Mouse (Mus musculus) E14TG2a.4 (cell line): ENCODE data around the gene Large2.

Source experiments
- H3K27me3 ChIP-seq: 2 replicates; pipeline ENCODE4 v1.6.1; 2014; ENCODE audit warnings: low read length, control low read depth; ENCODE audit not compliant: insufficient read depth
- H3K36me3 ChIP-seq: 2 replicates; pipeline ENCODE4 v1.6.1; 2014; ENCODE audit warnings: low read length, control low read depth; ENCODE audit not compliant: insufficient read depth
- H3K4me1 ChIP-seq: replicated peaks from 2 replicates; pipeline ENCODE4 v1.6.1; 2014; ENCODE audit warnings: low read depth, low read length, control low read depth
- H3K4me3 ChIP-seq: replicated peaks from 2 replicates; pipeline ENCODE4 v1.5.1; 2014; ENCODE audit warnings: mild to moderate bottlenecking, low read length
- H3K9me3 ChIP-seq: 2 replicates; pipeline ENCODE4 v1.6.1; 2014; ENCODE audit warnings: low read length, control low read depth
- CTCF ChIP-seq: conservative IDR thresholded peaks from 2 replicates; pipeline ENCODE4 v1.5.1; 2014; ENCODE audit warnings: low read length
- NANOG ChIP-seq: IDR thresholded peaks from 2 replicates; pipeline ENCODE4 v1.6.1; 2014; ENCODE audit warnings: borderline replicate concordance, low read length, mixed read lengths
- POU5F1 ChIP-seq: IDR thresholded peaks from 2 replicates; pipeline ENCODE4 v1.6.1; 2014; ENCODE audit warnings: low read length, borderline replicate concordance

The Large2 gene

DNA sequence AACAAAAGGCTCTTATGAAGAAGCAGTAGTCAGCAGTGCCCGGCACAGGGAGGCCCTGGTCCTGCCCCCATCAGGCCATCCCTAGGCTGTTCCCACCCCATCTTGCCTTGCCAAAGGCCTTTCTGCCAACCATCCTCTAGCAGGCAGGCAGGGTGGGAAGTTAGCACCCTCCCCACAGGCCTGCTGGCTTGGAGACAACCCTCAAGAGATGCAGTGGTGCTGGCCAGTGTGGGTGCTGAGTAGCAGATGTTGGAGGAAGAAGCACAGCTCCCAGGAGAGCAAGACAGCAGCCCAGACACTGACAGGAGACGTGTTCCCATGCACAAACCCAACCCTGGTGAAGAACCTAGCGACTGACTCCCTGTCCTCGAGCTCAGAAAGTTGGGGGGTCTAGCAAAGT, 13.0 kb upstream of the Large2 start:
- TF ChIP-seq POU5F1 (no peak), NANOG (no peak), CTCF (no peak)
- Histone ChIP-seq H3K4me3 (no peak overlapping the region), H3K9me3 (no peaks in the 10 kb centered on the region), H3K4me1 (peaks cover 66% of the 10 kb centered on the region), H3K27me3 (peaks cover 27% of the 10 kb centered on the region), H3K36me3 (peaks cover 45% of the 10 kb centered on the region)

GRCm38 (mm10) chr2:92386821-92387570, 12.3 kb upstream of the Large2 start:
- no peaks in the 10 kb centered on the region for H3K9me3 ChIP-seq
- peaks cover 27% of the 10 kb centered on the region for H3K27me3 ChIP-seq
- peaks cover 51% of the 10 kb centered on the region for H3K36me3 ChIP-seq
- TF ChIP-seq POU5F1 (no peak), NANOG (no peak), CTCF (no peak)
- peak overlapping the region; percentile 32; the same call in 1 of the 2 replicates for H3K4me3 ChIP-seq
- H3K4me1 ChIP-seq, result peaks cover 59% of the 10 kb centered on the region

DNA sequence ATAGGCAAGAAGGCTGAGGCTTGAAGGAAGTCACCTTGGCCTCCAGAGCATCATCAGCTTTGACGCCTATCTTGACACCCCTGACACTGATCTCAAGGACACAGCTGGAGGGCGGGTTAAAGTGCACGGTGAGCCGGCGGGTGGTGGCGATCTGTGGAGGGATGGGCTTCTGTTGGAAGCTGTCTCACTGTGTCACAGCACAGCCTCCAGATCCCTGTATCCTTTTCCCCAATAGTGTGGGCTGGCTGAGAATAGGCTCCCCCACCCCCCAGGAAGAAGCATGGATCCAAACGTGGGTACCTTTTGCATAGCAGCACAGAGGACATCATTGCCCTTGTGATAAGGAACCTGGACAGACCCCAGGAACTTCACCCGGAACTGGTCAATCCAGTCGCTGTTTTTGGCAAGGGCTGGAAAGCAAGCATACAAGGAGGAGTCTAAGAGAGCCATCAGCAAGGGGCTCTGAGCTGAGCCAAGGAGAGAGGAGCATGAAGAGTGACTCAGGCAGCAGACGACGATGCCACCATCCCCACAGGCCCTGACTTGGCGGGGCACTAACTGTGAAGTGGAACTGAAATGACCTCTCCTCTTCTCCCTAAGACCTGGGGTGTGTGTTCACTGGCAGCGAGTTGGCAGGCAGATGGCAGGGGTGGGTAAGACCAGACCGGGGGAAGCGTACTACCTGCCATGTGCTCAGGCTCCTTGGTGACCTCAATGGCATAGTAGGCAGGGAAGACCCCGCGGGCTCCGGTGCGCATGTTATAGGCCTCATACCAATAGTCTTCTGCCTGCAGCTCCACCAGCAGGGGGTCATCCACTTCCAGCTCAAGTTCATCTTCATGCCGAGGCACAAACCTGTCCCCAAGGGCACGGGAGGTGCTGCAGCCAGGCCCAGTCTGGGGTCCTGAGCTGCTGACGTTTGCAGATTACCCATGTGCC, 10.7 kb upstream of the Large2 start:
- peaks cover 23% of the 10 kb centered on the region for H3K27me3 ChIP-seq
- H3K4me3 ChIP-seq, result peak overlapping the region; percentile 20; the same call in 1 of the 2 replicates
- TF ChIP-seq POU5F1 (no peak), CTCF (no peak), NANOG (no peak)
- H3K36me3 ChIP-seq, result peaks cover 67% of the 10 kb centered on the region
- H3K9me3 ChIP-seq, result no peaks in the 10 kb centered on the region
- peaks cover 55% of the 10 kb centered on the region for H3K4me1 ChIP-seq

DNA sequence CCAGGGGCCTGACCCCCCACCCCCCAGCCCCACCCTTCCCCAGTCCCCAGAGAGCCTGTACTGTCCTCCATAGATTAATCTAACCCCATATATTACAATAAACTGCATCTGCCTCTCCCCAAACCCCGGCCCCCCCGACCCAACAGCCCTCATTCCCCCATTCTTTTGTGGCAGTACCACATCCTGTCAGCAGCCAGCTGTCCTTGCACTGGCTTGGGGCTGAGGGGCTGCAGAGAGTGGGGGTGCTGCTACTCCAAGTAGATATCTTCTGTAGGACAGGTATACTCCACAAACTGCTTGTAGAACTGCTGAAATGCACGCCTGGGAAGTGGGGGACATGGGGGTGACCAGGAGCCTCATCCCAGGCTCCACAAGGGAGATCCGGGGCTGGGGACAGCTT, 9.4 kb upstream of the Large2 start:
- H3K9me3 ChIP-seq, result no peaks in the 10 kb centered on the region
- H3K4me1 ChIP-seq, result peaks cover 56% of the 10 kb centered on the region
- no peak overlapping the region for H3K4me3 ChIP-seq
- no peak for TF ChIP-seq NANOG
- TF ChIP-seq POU5F1, result no peak
- TF ChIP-seq CTCF, result no peak
- H3K36me3 ChIP-seq, result peaks cover 80% of the 10 kb centered on the region
- H3K27me3 ChIP-seq, result peaks cover 23% of the 10 kb centered on the region

- Histone ChIP-seq H3K4me1 (peaks cover 48% of the 10 kb centered on the region), H3K9me3 (no peaks in the 10 kb centered on the region), H3K36me3 (peaks cover 93% of the 10 kb centered on the region), H3K27me3 (peaks cover 12% of the 10 kb centered on the region), H3K4me3 (no peak overlapping the region)
- no peak for TF ChIP-seq CTCF
- TF ChIP-seq POU5F1, result no peak
- no peak for TF ChIP-seq NANOG
Measured at GRCm38 (mm10) chr2:92382759-92383158, 8.1 kb upstream of the Large2 start.

DNA sequence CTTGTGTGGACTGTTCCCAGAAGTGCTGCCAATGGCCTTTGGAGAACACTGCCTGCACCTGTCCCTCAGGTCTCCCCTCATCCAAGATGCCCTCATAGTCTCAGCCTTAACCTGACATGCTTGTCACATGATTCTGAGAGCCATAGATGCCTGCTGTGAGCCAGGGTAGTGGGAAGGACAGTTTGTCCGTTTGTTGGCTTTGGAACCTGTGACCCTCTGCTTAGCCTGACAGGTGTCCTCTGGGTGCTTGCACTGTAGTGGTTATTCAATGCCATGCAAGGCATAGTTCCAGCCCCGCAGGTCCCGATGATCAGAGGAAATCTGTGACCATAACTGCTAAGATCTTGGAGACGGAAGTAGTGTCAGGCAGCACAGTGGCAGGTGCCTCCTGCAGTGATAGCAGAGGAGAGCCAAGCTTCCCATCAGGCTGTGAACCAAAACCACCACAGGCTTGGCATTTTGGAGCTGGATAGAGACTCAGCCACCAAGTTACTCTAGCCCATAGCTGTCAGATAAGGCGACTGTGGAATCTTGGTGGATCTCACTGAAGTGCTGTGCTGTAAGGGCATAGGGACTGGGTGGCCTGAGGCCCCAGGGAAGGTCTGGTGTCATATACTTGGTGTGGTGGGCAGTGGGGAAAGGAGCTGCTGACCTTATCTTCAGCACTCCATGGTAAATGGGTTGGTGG, 7.4 kb upstream of the Large2 start, which contains the start of gene 1700029I15Rik:
Gene 1700029I15Rik, plus strand, starts transcription at position 638 of the 688 bp plus-strand sequence.
- Histone ChIP-seq H3K36me3 (peaks cover 96% of the 10 kb centered on the region), H3K9me3 (no peaks in the 10 kb centered on the region), H3K4me1 (peaks cover 50% of the 10 kb centered on the region), H3K27me3 (peaks cover 5% of the 10 kb centered on the region; the same call in 1 of the 2 replicates), H3K4me3 (no peak within 1 kb of the TSS)
- no peak for TF ChIP-seq NANOG
- TF ChIP-seq CTCF, result no peak
- no peak for TF ChIP-seq POU5F1

GRCm38 (mm10) chr2:92381161-92381560, 6.5 kb upstream of the Large2 start:
- Histone ChIP-seq H3K36me3 (peaks cover 87% of the 10 kb centered on the region), H3K9me3 (no peaks in the 10 kb centered on the region), H3K4me3 (no peak overlapping the region), H3K27me3 (no peaks in the 10 kb centered on the region), H3K4me1 (peaks cover 46% of the 10 kb centered on the region)
- TF ChIP-seq NANOG (no peak), CTCF (no peak), POU5F1 (no peak)
